ENCODE assay signal across 9 mouse cellular contexts in genomic region chr5:127583658-127584057, GRCm38 (mm10). TPM values are rescaled to one million over a fixed set of nuclear protein-coding genes. Genes with fewer than 3 reads are reported as not detected.
A peak's percentile ranks its signal among the peaks of the same experiment; 100 is the strongest.
DNase-seq lines count a peak whose midpoint lies in the region; ATAC-seq and TF ChIP-seq lines count a peak whose summit lies in the region.
"Had no signal": no experiment of that assay in that cellular context is flagged by ENCODE, and none has a peak within 500 bp of the region (broad histone marks: within the 10 kb centered on the region; RNA-seq: fewer than 3 reads in every experiment).

No protein-coding gene starts in this region.

- H3K27me3 ChIP-seq in kidney, adult 2 months (replicated peaks; ENCODE audit: control insufficient read depth, insufficient read depth, low read length): no peaks in the 10 kb centered on the region
- no peaks in the 10 kb centered on the region for H3K27me3 ChIP-seq in midbrain, embryonic 14.5 days (ENCODE audit: control insufficient read depth, insufficient read depth, low read length)
- no peaks in the 10 kb centered on the region for H3K27me3 ChIP-seq in midbrain, embryonic 10.5 days (ENCODE audit: low read depth, poor library complexity, severe bottlenecking)
- H3K27me3 ChIP-seq: hindbrain, embryonic 13.5 days had no signal

- no peaks in the 10 kb centered on the region for H3K36me3 ChIP-seq in kidney, adult 2 months (ENCODE audit: control insufficient read depth, insufficient read depth, low read length)
- H3K36me3 ChIP-seq in midbrain, embryonic 14.5 days (ENCODE audit: control insufficient read depth, insufficient read depth, low read length): no peaks in the 10 kb centered on the region
- H3K36me3 ChIP-seq in midbrain, embryonic 10.5 days: peaks cover 5% of the 10 kb centered on the region; the same call in 1 of the 2 replicates
- H3K36me3 ChIP-seq: hindbrain, embryonic 13.5 days had no signal

- no peak for TF ChIP-seq POLR2A in kidney, adult 2 months (IDR thresholded peaks at IDR 0.05; ENCODE audit: low read depth, low read length)

- H3K9ac ChIP-seq in midbrain, embryonic 14.5 days (replicated peaks; ENCODE audit: low read length): no peak overlapping the region
- H3K9ac ChIP-seq: hindbrain, embryonic 13.5 days had no signal

- ATAC-seq in midbrain, embryonic 14.5 days (ENCODE audit: low FRiP score, low TSS enrichment): no peak
- peak; percentile 74 for ATAC-seq in megakaryocyte, adult 5-6 weeks (ENCODE audit: poor library complexity, severe bottlenecking)

- H3K4me1 ChIP-seq in kidney, adult 2 months (ENCODE audit: control insufficient read depth, insufficient read depth, low read length): no peaks in the 10 kb centered on the region
- H3K4me1 ChIP-seq in midbrain, embryonic 14.5 days (ENCODE audit: control insufficient read depth, insufficient read depth, low read length): no peaks in the 10 kb centered on the region
- H3K4me1 ChIP-seq in midbrain, embryonic 10.5 days: peaks cover 5% of the 10 kb centered on the region; the same call in 1 of the 2 replicates
- H3K4me1 ChIP-seq: hindbrain, embryonic 13.5 days had no signal

- peak; percentile 34; the same call in 1 of the 2 replicates for TF ChIP-seq CTCF in kidney, adult 2 months (conservative IDR thresholded peaks at IDR 0.05; ENCODE audit: insufficient read depth, insufficient read length, low read depth, low read length)

- 86% methylated on average over 8 of the region's 8 CpGs for WGBS in kidney, adult 2 months
- WGBS in midbrain, embryonic 14.5 days: 91% methylated on average over 8 of the region's 8 CpGs
- WGBS in midbrain, embryonic 10.5 days: 84% methylated on average over 8 of the region's 8 CpGs

- DNase-seq in kidney, adult 2 months: no peak
- DNase-seq in kidney, adult 18-20 months: no peak
- peak; percentile 13 for DNase-seq in midbrain, embryonic 14.5 days
- DNase-seq in midbrain, embryonic 10.5 days (ENCODE audit: low spot score): no peak
- DNase-seq in WW6 (ENCODE audit: low read depth, low spot score) (peak; percentile 42), adipocyte (ENCODE audit: low spot score) (no peak)
- DNase-seq: heart, adult 11 months had no signal

- no peak overlapping the region for H3K27ac ChIP-seq in kidney, adult 2 months (ENCODE audit: insufficient read depth, low read depth, low read length)
- no peak overlapping the region for H3K27ac ChIP-seq in midbrain, embryonic 14.5 days (replicated peaks; ENCODE audit: low read depth, low read length)
- no peak overlapping the region for H3K27ac ChIP-seq in midbrain, embryonic 10.5 days (replicated peaks)
- H3K27ac ChIP-seq: hindbrain, embryonic 13.5 days had no signal

- no peak overlapping the region for H3K4me2 ChIP-seq in midbrain, embryonic 14.5 days (ENCODE audit: low read length)
- H3K4me2 ChIP-seq: hindbrain, embryonic 13.5 days had no signal

- no peaks in the 10 kb centered on the region for H3K9me3 ChIP-seq in midbrain, embryonic 14.5 days (ENCODE audit: control insufficient read depth, low read length)
- 0 out of 2 replicates have a peak, but pooled peaks cover 5% of the 10 kb centered on the region for H3K9me3 ChIP-seq in midbrain, embryonic 10.5 days (replicated peaks)
- H3K9me3 ChIP-seq: hindbrain, embryonic 13.5 days had no signal

- H3K4me3 ChIP-seq in kidney, adult 2 months (ENCODE audit: insufficient read depth, low read depth, low read length): no peak overlapping the region
- H3K4me3 ChIP-seq in midbrain, embryonic 14.5 days (replicated peaks; ENCODE audit: low read depth, low read length): no peak overlapping the region
- no peak overlapping the region for H3K4me3 ChIP-seq in midbrain, embryonic 10.5 days
- H3K4me3 ChIP-seq: hindbrain, embryonic 13.5 days had no signal

RNA-seq across cellular contexts. Expression of gene Glt1d1, which starts 48.4 kb away (rescaled TPM):
- polyA plus RNA-seq in kidney, adult 2 months (2012; rRNA removed): 2.5 and 2.6 TPM in 2 replicates
- 1.1 and 1.6 TPM in 2 replicates for polyA plus RNA-seq in midbrain, embryonic 14.5 days (2014; fragmentation: Nextera tagmentation; extraction: Ambion mirVana)
- 1.3 and 1.4 TPM in 2 replicates for polyA plus RNA-seq in midbrain, embryonic 10.5 days (2016; fragmentation: Nextera tagmentation; extraction: Ambion mirVana)
- 0.45 and 1.2 TPM in 2 replicates for total RNA-seq in megakaryocyte, adult 5-6 weeks (2015)
- total RNA-seq in megakaryocyte, adult 5-6 weeks (2017): 1.7 and 4.1 TPM in 2 replicates

RNA-seq across cellular contexts. Expression of gene Slc15a4, which starts 49.0 kb away (rescaled TPM):
- 20.6 and 21.0 TPM in 2 replicates for polyA plus RNA-seq in kidney, adult 2 months (2012; rRNA removed)
- 22.8 and 27.3 TPM in 2 replicates for polyA plus RNA-seq in midbrain, embryonic 14.5 days (2014; fragmentation: Nextera tagmentation; extraction: Ambion mirVana)
- polyA plus RNA-seq in midbrain, embryonic 10.5 days (2016; fragmentation: Nextera tagmentation; extraction: Ambion mirVana): 23.8 and 26.1 TPM in 2 replicates
- 39.6 and 48.4 TPM in 2 replicates for total RNA-seq in megakaryocyte, adult 5-6 weeks (2015)
- total RNA-seq in megakaryocyte, adult 5-6 weeks (2017): 65.4 and 292 TPM in 2 replicates

Comparison
In these comparisons a context has a peak if more than half of its experiments do, and no peak if none do; other contexts are left out.
1. DNase-seq: peak in midbrain, embryonic 14.5 days (single experiment) and WW6 (single experiment); none in kidney, adult 2 months (single experiment), kidney, adult 18-20 months (single experiment), midbrain, embryonic 10.5 days (single experiment) and adipocyte (single experiment).